Mouse (Mus musculus): ENCODE data around the gene Olfr339. TPM values are rescaled to one million over a fixed set of nuclear protein-coding genes. Genes with fewer than 3 reads are reported as not detected.
"Not testable (repeated sequence)": the region's sequence is repeated elsewhere in the genome, so short reads cannot be mapped to it uniquely, and the experiment has no call there.

Olfr339 gene
- polyA plus RNA-seq (2012; rRNA removed) (not detected in 2 replicates), polyA plus RNA-seq (2014; fragmentation: Nextera tagmentation; extraction: Ambion mirVana) (not detected in 2 replicates)

GRCm38 (mm10) chr2:36418647-36419046 lies at the start of gene Olfr339:
TSS of gene Olfr339 (plus strand) at chr2:36418947.
- ATAC-seq (ENCODE audit: low FRiP score, low read depth): no peak
- 77% methylated on average over 3 of the region's 3 CpGs for WGBS
- DNase-seq (ENCODE audit: low spot score): no peak
- Histone ChIP-seq H3K9me3 (ENCODE audit: control insufficient read depth, low read length) (no peaks in the 10 kb centered on the region), H3K9ac (ENCODE audit: low read depth, low read length, severe bottlenecking) (no peak within 1 kb of the TSS), H3K27me3 (ENCODE audit: control insufficient read depth, insufficient read depth, low read length) (no peaks in the 10 kb centered on the region), H3K4me2 (replicated peaks; ENCODE audit: low read depth, low read length, severe bottlenecking) (no peak within 1 kb of the TSS), H3K27ac (replicated peaks; ENCODE audit: low read depth, low read length) (no peak within 1 kb of the TSS), H3K4me1 (ENCODE audit: control insufficient read depth, insufficient read depth, low read length) (no peaks in the 10 kb centered on the region), H3K36me3 (ENCODE audit: control insufficient read depth, insufficient read depth, low read length) (no peaks in the 10 kb centered on the region), H3K4me3 (replicated peaks; ENCODE audit: low read length) (no peak within 1 kb of the TSS)
- no peak for TF ChIP-seq POLR2A (IDR thresholded peaks at IDR 0.05; ENCODE audit: borderline replicate concordance, extremely low read depth, insufficient read depth, insufficient read length)

- no peaks in the 10 kb centered on the region for H3K36me3 ChIP-seq (ENCODE audit: control insufficient read depth, insufficient read depth, low read length)
- H3K4me3 ChIP-seq (replicated peaks; ENCODE audit: low read length): no peak within 1 kb of the TSS
- no peaks in the 10 kb centered on the region; the same call in 1 of the 2 replicates for H3K9me3 ChIP-seq (ENCODE audit: control insufficient read depth, low read length)
- TF ChIP-seq POLR2A (IDR thresholded peaks at IDR 0.05; ENCODE audit: borderline replicate concordance, extremely low read depth, insufficient read depth, insufficient read length): no peak
- H3K4me1 ChIP-seq (ENCODE audit: control insufficient read depth, insufficient read depth, low read length): no peaks in the 10 kb centered on the region
- no peak within 1 kb of the TSS for H3K9ac ChIP-seq (ENCODE audit: low read depth, low read length, severe bottlenecking)
- H3K27me3 ChIP-seq (ENCODE audit: control insufficient read depth, insufficient read depth, low read length): no peaks in the 10 kb centered on the region
- DNase-seq (ENCODE audit: low spot score): no peak
- no peak within 1 kb of the TSS for H3K4me2 ChIP-seq (replicated peaks; ENCODE audit: low read depth, low read length, severe bottlenecking)
- no peak for ATAC-seq (ENCODE audit: low FRiP score, low read depth)
- no peak within 1 kb of the TSS for H3K27ac ChIP-seq (replicated peaks; ENCODE audit: low read depth, low read length)
Measured at GRCm38 (mm10) chr2:36373219-36373618, 45.5 kb upstream of the Olfr339 start, which contains the start of gene Olfr338. TSS of gene Olfr338 (plus strand) at chr2:36373519.

- DNase-seq (ENCODE audit: low spot score); H3K4me3 ChIP-seq (replicated peaks; ENCODE audit: low read length); H3K9ac ChIP-seq (ENCODE audit: low read depth, low read length, severe bottlenecking); H3K9me3 ChIP-seq (ENCODE audit: control insufficient read depth, low read length); H3K27ac ChIP-seq (replicated peaks; ENCODE audit: low read depth, low read length); H3K4me2 ChIP-seq (replicated peaks; ENCODE audit: low read depth, low read length, severe bottlenecking); H3K36me3 ChIP-seq (ENCODE audit: control insufficient read depth, insufficient read depth, low read length); H3K27me3 ChIP-seq (ENCODE audit: control insufficient read depth, insufficient read depth, low read length); H3K4me1 ChIP-seq (ENCODE audit: control insufficient read depth, insufficient read depth, low read length); ATAC-seq (ENCODE audit: low FRiP score, low read depth): not testable (repeated sequence)
- 83% methylated on average over 3 of the region's 3 CpGs for WGBS
Measured at GRCm38 (mm10) chr2:36415174-36415573, 3.6 kb upstream of the Olfr339 start.

- whole genome bisulfite sequencing: 90% methylated on average over 7 of the region's 7 CpGs
- H3K27ac ChIP-seq (replicated peaks; ENCODE audit: low read depth, low read length); H3K9ac ChIP-seq (ENCODE audit: low read depth, low read length, severe bottlenecking); H3K27me3 ChIP-seq (ENCODE audit: control insufficient read depth, insufficient read depth, low read length); DNase-seq (ENCODE audit: low spot score); H3K4me1 ChIP-seq (ENCODE audit: control insufficient read depth, insufficient read depth, low read length); H3K4me2 ChIP-seq (replicated peaks; ENCODE audit: low read depth, low read length, severe bottlenecking); ATAC-seq (ENCODE audit: low FRiP score, low read depth); H3K36me3 ChIP-seq (ENCODE audit: control insufficient read depth, insufficient read depth, low read length); H3K4me3 ChIP-seq (replicated peaks; ENCODE audit: low read length); H3K9me3 ChIP-seq (ENCODE audit: control insufficient read depth, low read length): not testable (repeated sequence)
Measured at GRCm38 (mm10) chr2:36415591-36415990, 3.2 kb upstream of the Olfr339 start.

GRCm38 (mm10) chr2:36452287-36452686 lies 33.5 kb downstream of the Olfr339 start, which contains the start of gene Olfr340:
TSS of gene Olfr340 (plus strand) at chr2:36452587.
- no peaks in the 10 kb centered on the region for H3K27me3 ChIP-seq (ENCODE audit: control insufficient read depth, insufficient read depth, low read length)
- no peak for ATAC-seq (ENCODE audit: low FRiP score, low read depth)

GRCm38 (mm10) chr2:36473634-36474033 lies 54.9 kb downstream of the Olfr339 start:
- TF ChIP-seq POLR2A (IDR thresholded peaks at IDR 0.05; ENCODE audit: borderline replicate concordance, extremely low read depth, insufficient read depth, insufficient read length): no peak
- H3K4me2 ChIP-seq (replicated peaks; ENCODE audit: low read depth, low read length, severe bottlenecking): no peak overlapping the region
- H3K9ac ChIP-seq (ENCODE audit: low read depth, low read length, severe bottlenecking): no peak overlapping the region
- H3K4me1 ChIP-seq (ENCODE audit: control insufficient read depth, insufficient read depth, low read length): no peaks in the 10 kb centered on the region
- H3K36me3 ChIP-seq (ENCODE audit: control insufficient read depth, insufficient read depth, low read length): no peaks in the 10 kb centered on the region
- no peak for DNase-seq (ENCODE audit: low spot score)
- no peaks in the 10 kb centered on the region for H3K9me3 ChIP-seq (ENCODE audit: control insufficient read depth, low read length)
- H3K27ac ChIP-seq (replicated peaks; ENCODE audit: low read depth, low read length): no peak overlapping the region
- no peaks in the 10 kb centered on the region for H3K27me3 ChIP-seq (ENCODE audit: control insufficient read depth, insufficient read depth, low read length)
- ATAC-seq (ENCODE audit: low FRiP score, low read depth): no peak
- no peak overlapping the region for H3K4me3 ChIP-seq (replicated peaks; ENCODE audit: low read length)

More at GRCm38 (mm10) chr2:36452287-36452686, 33.5 kb downstream of the Olfr339 start, which contains the start of gene Olfr340:
- no peak within 1 kb of the TSS for H3K27ac ChIP-seq (replicated peaks; ENCODE audit: low read depth, low read length)
- DNase-seq (ENCODE audit: low spot score): no peak
- TF ChIP-seq POLR2A (IDR thresholded peaks at IDR 0.05; ENCODE audit: borderline replicate concordance, extremely low read depth, insufficient read depth, insufficient read length): no peak
- 54% methylated on average over 1 of the region's 1 CpGs for WGBS
- H3K9ac ChIP-seq (ENCODE audit: low read depth, low read length, severe bottlenecking): no peak within 1 kb of the TSS
- H3K4me3 ChIP-seq (replicated peaks; ENCODE audit: low read length): no peak within 1 kb of the TSS
- H3K9me3 ChIP-seq (ENCODE audit: control insufficient read depth, low read length): no peaks in the 10 kb centered on the region
- H3K4me1 ChIP-seq (ENCODE audit: control insufficient read depth, insufficient read depth, low read length): no peaks in the 10 kb centered on the region
- no peaks in the 10 kb centered on the region for H3K36me3 ChIP-seq (ENCODE audit: control insufficient read depth, insufficient read depth, low read length)
- no peak within 1 kb of the TSS for H3K4me2 ChIP-seq (replicated peaks; ENCODE audit: low read depth, low read length, severe bottlenecking)

Other genes with a start within 250 kb of the Olfr339 start
- 10.7 and 11.9 TPM in 2 replicates for gene Ptgs1, start 188.5 kb upstream of the Olfr339 start, polyA plus RNA-seq (2012; rRNA removed)
- gene Ptgs1, start 188.5 kb upstream of the Olfr339 start, polyA plus RNA-seq (2014; fragmentation: Nextera tagmentation; extraction: Ambion mirVana): 14.4 and 15.0 TPM in 2 replicates
- not detected in 2 replicates for gene Olfr338, start 45.4 kb upstream of the Olfr339 start, polyA plus RNA-seq (2012; rRNA removed)
- not detected in 2 replicates for gene Olfr338, start 45.4 kb upstream of the Olfr339 start, polyA plus RNA-seq (2014; fragmentation: Nextera tagmentation; extraction: Ambion mirVana)
- not detected in 2 replicates for gene Olfr340, start 33.6 kb downstream of the Olfr339 start, polyA plus RNA-seq (2012; rRNA removed)
- gene Olfr340, start 33.6 kb downstream of the Olfr339 start, polyA plus RNA-seq (2014; fragmentation: Nextera tagmentation; extraction: Ambion mirVana): not detected in 2 replicates
- not detected in 2 replicates for gene Olfr341, start 63.5 kb downstream of the Olfr339 start, polyA plus RNA-seq (2012; rRNA removed)
- gene Olfr341, start 63.5 kb downstream of the Olfr339 start, polyA plus RNA-seq (2014; fragmentation: Nextera tagmentation; extraction: Ambion mirVana): not detected in 2 replicates
- gene Olfr342, start 106.1 kb downstream of the Olfr339 start, polyA plus RNA-seq (2012; rRNA removed): not detected in 2 replicates
- not detected in 2 replicates for gene Olfr342, start 106.1 kb downstream of the Olfr339 start, polyA plus RNA-seq (2014; fragmentation: Nextera tagmentation; extraction: Ambion mirVana)
- gene Olfr344, start 147.7 kb downstream of the Olfr339 start, polyA plus RNA-seq (2012; rRNA removed): not detected in 2 replicates
- gene Olfr344, start 147.7 kb downstream of the Olfr339 start, polyA plus RNA-seq (2014; fragmentation: Nextera tagmentation; extraction: Ambion mirVana): not detected in 2 replicates
- not detected in 2 replicates for gene Olfr345, start 221.1 kb downstream of the Olfr339 start, polyA plus RNA-seq (2012; rRNA removed)
- gene Olfr345, start 221.1 kb downstream of the Olfr339 start, polyA plus RNA-seq (2014; fragmentation: Nextera tagmentation; extraction: Ambion mirVana): not detected in 2 replicates